Mouse (Mus musculus) layer of hippocampus, postnatal 10 days (tissue): Measurements from ENCODE around the gene Skida1. TPM values are rescaled to one million over a fixed set of nuclear protein-coding genes. Genes with fewer than 3 reads are reported as not detected.

Experiments
- DNase-seq, 2 experiments: peaks; one replicate each; pipeline ENCODE4 v3.0.0; 2021; ENCODE audit warnings: low spot score in 2 of 2
- microRNA-seq, 2 experiments: library from miRNA; unstranded; fragments of <30 nt; microRNA quantifications; one replicate each; pipeline ENCODE4 v1.2.0; 2021
- total RNA-seq, 2 experiments: library from RNA; stranded (reverse); gene quantifications; 2 replicates each; pipeline ENCODE4 v1.2.3; 2021

The Skida1 gene
- total RNA-seq, 2 experiments from 2014 or later: 12.7 to 14.8 TPM

DNA sequence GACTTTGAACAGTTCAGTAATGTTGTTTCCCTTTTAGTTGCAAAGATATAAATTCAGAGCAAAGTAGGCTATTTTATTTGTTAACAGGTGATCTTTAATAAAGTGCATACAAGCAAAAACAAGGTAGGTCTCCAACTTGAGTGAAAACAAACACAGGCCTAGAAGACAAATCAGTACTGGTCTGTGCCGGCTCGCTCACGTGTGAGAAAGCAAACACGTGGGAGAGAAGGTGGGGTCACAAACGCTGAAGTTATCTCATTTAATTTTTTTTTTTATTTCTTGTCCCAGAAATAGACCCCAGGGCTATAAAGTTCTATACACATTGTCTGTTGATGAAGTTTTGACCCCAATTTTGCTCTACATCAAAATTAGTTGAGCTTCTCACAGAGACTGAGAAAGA, 23.7 kb downstream of the Skida1 start:
- no peak for DNase-seq

GRCm38 (mm10) chr2:18022886-18023285, 26.0 kb downstream of the Skida1 start:
- DNase-seq: no peak

GRCm38 (mm10) chr2:18019122-18019521, 29.7 kb downstream of the Skida1 start:
- DNase-seq: no peak

DNA sequence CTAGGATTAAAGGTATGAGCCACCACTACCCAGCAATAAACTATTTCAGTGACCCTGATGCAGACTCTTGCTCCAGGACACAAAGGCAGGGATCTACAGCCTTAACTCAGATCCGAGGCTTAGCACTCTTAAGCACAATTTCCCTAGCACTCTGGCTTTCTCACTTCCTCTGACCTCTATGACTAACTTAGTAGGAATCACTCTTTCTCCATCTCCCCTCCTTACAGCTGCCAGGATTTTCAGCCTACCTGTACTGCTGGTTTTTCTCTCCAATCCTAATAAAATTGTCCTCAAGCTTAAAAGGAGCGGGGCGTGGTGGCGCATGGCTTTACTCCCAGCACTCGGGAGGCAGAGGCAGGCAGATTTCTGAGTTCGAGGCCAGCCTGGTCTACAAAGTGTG, 31.5 kb downstream of the Skida1 start:
- DNase-seq: no peak

GRCm38 (mm10) chr2:18016639-18017038, 32.2 kb downstream of the Skida1 start:
- DNase-seq: no peak

GRCm38 (mm10) chr2:18015581-18015980, 33.3 kb downstream of the Skida1 start:
- no peak for DNase-seq

GRCm38 (mm10) chr2:18012866-18013265, 36.0 kb downstream of the Skida1 start:
- DNase-seq: no peak

- DNase-seq: no peak
These were observed 37.6 kb downstream of the Skida1 start for GRCm38 (mm10) chr2:18011226-18011625.

DNA sequence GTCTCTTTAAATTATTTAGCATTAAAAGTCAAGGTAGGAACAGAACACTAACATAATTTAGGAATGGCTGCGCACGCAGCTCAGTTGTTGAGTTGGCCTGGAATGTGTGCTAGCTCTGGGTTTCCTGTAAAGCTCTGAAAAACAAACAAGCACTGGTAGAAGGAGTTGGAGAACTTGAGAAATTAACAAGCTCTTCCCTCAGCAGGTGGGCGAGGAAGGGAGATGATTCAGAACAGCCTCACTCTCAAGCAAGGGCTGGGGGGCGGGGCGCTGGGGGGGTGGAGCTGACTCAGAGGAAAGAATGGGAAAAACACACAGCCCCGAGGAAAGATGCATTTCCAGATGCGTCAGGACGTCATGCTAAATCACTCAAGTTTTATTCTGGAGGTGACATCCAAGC, 43.7 kb downstream of the Skida1 start:
- DNase-seq: no peak

DNA sequence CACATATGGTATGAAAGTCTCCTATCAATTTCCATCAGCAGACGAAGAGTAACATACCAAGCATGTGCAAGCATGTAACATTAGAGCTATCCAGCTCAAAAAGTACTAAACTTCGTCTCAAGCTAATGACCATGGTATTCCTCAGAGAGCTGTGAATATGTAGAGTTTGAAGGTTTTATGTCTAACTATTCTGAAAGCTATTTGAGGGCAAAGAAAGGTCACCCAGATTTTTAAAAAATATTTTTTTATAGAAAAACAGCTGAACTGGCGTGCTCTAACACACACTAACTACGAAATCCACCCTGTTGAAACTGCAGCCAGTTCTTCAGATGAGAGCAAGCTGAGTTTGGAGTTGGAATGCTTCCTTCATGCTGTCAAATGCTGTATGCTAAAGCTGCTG, 44.6 kb downstream of the Skida1 start:
- no peak for DNase-seq

- DNase-seq: no peak
These were observed 46.5 kb downstream of the Skida1 start for GRCm38 (mm10) chr2:18002306-18002705.

- no peak for DNase-seq
These were observed 52.0 kb downstream of the Skida1 start, which contains the start of gene H2al2a for GRCm38 (mm10) chr2:17996858-17997257. TSS of gene H2al2a (minus strand) at chr2:17996958.

Small RNAs within 50 kb of the gene (microRNA-seq; reads per million reads assigned to microRNA genes)
- gene Mir7655: 4.1 to 6.0 reads per million in 2 experiments

Other genes starting within 250 kb of the Skida1 start
- gene H2al2a, start 52.1 kb downstream of the Skida1 start, total RNA-seq: not detected
- gene A930004D18Rik, start 11.3 kb downstream of the Skida1 start, total RNA-seq: 1 to 10 TPM; 3.3 to 3.8 TPM
- 10 to 100 TPM; 48.8 to 58.2 TPM for gene Mllt10, start 6.2 kb upstream of the Skida1 start, total RNA-seq